Mouse (Mus musculus): Measurements from ENCODE around the gene Mecr.
"Not testable (repeated sequence)": the region's sequence is repeated elsewhere in the genome, so short reads cannot be mapped to it uniquely, and the experiment has no call there.

- TF ChIP-seq POLR2A (IDR thresholded peaks at IDR 0.05; ENCODE audit: low read depth, low read length); CTCF (IDR thresholded peaks at IDR 0.05; ENCODE audit: borderline replicate concordance, insufficient read depth, low read length): not testable (repeated sequence)
These were observed 38.5 kb upstream of the Mecr start for GRCm38 (mm10) chr4:131804732-131805131.
